Mouse (Mus musculus) mesoderm, embryonic 11.5 days (tissue): ENCODE results near the gene D630045J12Rik.

Source experiments
- DNase-seq: peaks from one replicate; pipeline ENCODE4 v3.0.0-alpha.2; 2012; ENCODE audit warnings: low read depth, low spot score

The D630045J12Rik gene

GRCm38 (mm10) chr6:38253736-38254641 lies at the start of gene D630045J12Rik:
D630045J12Rik (minus strand) TSS chr6:38254009.
- peak; percentile 65 for DNase-seq

GRCm38 (mm10) chr6:38298761-38299401 lies 45.1 kb upstream of the D630045J12Rik start, which contains the start of gene Zc3hav1l:
Zc3hav1l (minus strand) TSS chr6:38299259.
- peak; percentile 87 for DNase-seq

DNA sequence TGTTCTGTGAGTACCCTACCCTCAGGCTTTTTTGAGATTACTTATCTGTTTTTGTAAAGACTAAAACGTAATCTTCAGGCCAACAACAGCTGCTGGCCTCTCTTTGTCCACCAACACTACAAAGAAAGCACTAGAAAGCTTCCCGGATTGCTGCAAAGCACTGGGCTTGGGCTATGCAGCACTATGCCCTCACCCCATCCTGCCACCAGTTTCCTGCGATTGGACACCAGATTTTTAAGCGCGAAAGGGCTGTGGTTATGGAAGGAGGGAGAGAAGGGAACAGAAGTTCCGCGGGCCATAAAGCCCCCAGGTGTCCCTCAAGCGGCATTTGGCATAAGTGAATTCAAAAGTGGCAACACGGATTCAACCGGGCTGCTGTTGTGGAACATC lies 44.4 kb upstream of the D630045J12Rik start:
- DNase-seq = peak; percentile 68

DNA sequence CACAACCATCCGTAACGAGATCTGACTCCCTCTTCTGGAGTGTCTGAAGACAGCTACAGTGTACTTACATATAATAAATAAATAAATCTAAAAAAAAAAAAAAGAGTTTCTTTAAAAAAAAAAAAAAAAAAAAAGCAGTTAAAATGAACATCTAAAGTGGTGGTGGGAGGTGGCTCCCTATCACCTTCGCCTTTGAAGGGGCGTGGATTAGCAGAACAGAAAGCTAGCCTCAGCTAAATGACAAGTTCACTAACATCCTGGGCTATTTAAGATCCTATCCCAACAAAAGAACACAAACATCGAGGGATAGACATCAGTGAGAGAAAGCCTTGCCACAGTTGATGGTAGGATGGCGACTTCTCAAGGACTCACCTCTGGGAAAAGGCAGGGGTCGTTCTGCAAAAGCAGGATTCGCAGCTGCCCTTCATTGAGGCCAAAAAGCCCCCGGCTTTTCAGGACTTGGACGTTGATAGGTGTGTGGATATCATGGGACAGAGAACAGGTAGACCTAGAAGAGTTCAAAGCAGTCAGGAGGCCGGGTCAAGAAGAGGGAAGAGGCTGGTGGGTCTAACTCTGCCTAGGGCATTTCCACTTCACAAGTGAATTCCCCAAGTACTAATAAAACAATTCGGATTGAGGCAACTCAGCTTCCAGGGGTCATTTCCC lies 43.9 kb upstream of the D630045J12Rik start:
- DNase-seq = no peak

GRCm38 (mm10) chr6:38293708-38294107 lies 39.9 kb upstream of the D630045J12Rik start:
- DNase-seq = no peak

DNA sequence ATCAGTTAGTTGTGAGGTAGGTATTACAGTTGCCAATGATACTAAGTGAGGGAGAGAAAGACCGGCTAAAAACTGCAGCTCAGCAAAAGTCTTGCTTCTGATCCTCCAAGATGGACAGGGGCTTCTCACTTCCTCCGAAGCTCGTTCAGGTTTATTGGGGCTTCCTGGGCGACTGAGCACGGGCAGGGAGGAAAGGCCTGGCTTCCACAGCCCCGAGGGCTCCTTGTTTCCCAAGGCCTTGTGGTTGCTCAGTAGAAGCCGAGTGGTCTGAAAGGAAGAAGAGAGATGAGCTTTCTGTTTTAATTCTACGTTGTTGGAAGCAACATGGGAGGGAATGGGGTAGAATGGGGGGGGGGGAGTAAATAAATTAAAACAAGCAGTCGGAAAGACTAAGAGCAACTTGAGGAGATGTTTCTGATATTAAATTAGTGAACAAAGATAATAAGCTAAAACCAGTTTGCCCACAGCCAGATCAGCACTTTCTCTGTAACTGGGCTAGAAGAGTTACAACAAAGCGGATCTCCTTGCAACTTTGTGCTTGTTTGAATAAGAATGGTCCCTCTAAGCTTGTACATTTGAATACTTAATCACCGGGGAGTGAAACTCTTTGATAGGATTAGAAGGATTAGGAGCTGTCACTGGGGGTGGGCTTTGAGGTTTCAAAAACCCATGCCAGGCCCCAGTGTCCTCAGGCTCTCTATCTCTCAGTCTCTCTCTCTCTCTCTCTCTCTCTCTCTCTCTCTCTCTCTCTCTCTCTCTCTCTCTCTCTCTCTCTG lies 39.2 kb upstream of the D630045J12Rik start:
- no peak for DNase-seq

GRCm38 (mm10) chr6:38284422-38284821 lies 30.6 kb upstream of the D630045J12Rik start:
- no peak for DNase-seq

- no peak for DNase-seq
Observed at GRCm38 (mm10) chr6:38264466-38264865, 10.7 kb upstream of the D630045J12Rik start.

GRCm38 (mm10) chr6:38263393-38264159 lies 9.8 kb upstream of the D630045J12Rik start:
- DNase-seq = no peak

DNA sequence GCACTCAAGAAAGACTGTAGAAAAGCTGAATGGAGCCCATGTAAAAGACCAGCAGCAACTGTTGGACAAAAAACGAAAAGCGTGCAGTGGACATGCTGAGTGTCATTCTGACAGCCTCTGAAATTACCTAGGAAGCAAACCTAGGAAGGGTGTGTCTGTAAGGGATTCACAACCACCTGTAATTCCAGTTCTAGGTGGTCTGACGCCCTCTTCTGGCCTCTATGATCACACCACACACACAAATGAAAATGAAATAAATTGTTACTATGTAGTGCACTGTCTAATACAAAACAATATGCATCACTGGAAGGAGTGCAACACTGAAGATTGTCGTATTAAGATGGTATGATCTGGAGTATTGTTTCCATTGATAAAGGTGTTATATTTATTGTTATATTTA lies 8.1 kb upstream of the D630045J12Rik start:
- no peak for DNase-seq

DNA sequence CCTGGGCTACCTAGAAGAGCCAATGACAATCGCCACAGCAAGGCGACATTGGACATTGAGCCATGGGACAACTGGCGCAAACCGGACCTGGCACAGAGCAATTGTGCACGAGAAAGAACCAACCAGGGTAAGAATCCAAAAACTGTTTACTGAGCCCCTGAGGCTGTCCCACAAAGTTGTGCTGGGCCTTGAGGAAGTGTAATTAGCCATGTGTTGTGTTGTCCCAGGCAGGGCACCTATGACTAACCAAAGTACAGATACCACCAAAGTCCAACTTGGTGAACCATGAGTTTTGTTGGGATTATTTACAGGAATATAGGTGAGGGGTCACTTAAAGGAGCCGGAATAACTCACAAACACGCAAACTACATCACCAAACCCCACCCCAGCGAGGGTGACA lies 3.7 kb upstream of the D630045J12Rik start:
- no peak for DNase-seq

DNA sequence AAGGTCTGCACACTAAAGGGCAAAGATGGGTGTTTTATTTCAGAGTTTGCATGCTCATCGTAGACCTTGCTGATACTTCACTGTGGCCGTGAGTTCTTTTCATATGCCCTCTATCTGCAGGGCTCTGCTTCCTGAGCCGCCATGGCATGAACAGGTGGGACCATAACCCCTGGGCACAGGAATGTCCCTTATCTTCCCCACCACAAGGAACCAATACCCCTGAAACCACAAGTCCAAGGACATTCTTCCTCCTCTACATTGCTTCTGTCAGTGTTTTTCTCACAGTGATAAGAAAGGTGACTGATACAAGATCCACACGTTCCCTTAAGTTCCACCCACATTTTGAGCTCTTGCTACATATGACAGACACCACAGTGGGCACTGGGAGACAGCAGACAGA lies 3.0 kb upstream of the D630045J12Rik start:
- no peak for DNase-seq

- no peak for DNase-seq
Observed at GRCm38 (mm10) chr6:38255794-38256193, 2.0 kb upstream of the D630045J12Rik start.

- peak; percentile 54 for DNase-seq
Observed at GRCm38 (mm10) chr6:38252766-38253735, 758 bp downstream of the D630045J12Rik start.

- DNase-seq = no peak
Observed at GRCm38 (mm10) chr6:38252139-38252538, 1.7 kb downstream of the D630045J12Rik start.

DNA sequence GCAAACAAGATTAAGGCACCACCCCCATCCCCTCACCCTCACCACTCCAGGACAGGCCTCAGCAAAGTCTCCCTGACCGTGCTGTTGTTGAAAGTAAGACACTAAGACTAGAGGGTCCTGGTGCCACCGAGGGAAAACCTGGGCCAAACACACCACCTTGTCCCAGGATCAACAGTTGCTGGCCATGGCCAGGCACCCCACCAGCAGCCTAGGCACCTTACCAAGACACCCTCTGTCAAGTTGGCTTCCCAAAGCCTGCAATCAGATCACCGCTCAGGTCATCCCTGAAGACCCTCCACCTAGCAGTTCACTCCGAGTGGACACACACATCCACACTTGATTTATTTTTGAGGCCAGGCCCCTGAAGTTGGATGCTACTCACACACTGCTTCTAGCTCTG lies 2.3 kb downstream of the D630045J12Rik start:
- no peak for DNase-seq

DNA sequence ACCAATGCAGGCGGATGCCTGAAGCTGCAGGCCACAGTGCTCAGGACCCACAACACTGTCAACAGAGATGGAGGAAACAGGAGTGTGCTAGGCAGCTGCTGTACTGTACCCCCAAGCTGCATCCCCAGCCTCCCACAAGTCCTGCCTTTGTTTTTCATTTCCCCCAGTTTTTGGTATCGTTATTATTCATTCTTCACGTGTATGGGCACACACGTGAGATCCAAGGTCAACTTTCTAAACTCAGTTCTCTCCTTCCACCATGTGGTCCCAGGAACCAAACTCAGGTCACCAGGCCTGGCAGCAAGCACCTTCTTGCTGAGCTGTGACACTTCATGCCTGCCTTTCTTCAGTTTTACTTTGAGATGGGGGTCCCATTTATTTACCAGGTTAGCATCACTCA lies 6.4 kb downstream of the D630045J12Rik start:
- no peak for DNase-seq

GRCm38 (mm10) chr6:38244806-38245205 lies 9.0 kb downstream of the D630045J12Rik start:
- no peak for DNase-seq

GRCm38 (mm10) chr6:38244167-38244566 lies 9.6 kb downstream of the D630045J12Rik start:
- no peak for DNase-seq

DNA sequence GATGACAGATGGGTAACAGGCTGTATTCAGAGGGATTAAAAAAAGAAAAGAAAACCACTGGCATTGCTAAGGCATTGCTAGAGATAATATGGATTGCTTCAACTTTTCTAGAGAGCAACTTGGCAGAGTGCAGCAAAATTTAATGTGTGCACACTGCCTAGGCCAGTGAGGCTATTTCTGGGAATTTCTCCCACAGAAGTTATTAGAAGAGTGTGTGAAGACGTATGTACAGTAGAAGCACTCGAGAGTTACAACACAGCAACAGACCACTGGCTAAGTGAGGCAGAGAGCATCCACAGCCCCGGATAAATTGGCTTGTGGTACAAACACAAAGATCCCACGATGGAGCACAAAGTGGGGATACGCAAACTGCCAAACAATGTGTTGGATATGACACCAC lies 11.0 kb downstream of the D630045J12Rik start:
- no peak for DNase-seq
